Mouse (Mus musculus): ENCODE results near the gene Creb3l2.

DNA sequence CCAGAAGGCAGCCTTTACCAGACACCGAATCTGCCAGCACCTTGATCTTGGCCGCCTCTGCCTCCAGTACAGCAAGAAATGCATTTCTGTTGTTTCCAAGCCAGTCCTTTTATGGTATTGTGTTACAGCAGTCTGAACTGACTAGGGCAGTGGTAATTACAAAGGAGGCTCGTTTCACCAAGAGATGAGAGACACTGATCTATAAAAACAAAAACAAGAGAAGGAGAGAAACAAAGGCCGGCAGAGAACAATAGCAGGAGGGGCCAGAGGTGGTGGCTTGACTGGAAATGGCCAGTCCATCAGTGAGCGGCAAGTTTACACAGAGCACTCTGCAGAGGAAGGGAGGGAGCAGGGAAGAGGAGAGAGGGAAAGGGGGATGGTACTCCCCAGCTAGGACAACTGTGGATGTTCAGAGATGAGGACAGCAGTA, 105.1 kb downstream of the Creb3l2 start:
- TF ChIP-seq CTCF (IDR thresholded peaks at IDR 0.05; ENCODE audit: extremely low read depth, insufficient read depth, insufficient read length, insufficient replicate concordance) (no peak), POLR2A (IDR thresholded peaks at IDR 0.05; ENCODE audit: low read depth, low read length) (no peak)
